Mouse (Mus musculus) fat pad, adult 2 months (tissue): Measurements from ENCODE around the gene Gm49405.
"Not testable (repeated sequence)": the region's sequence is repeated elsewhere in the genome, so short reads cannot be mapped to it uniquely, and the experiment has no call there.

Source experiments
- DNase-seq: peaks from one replicate; pipeline ENCODE4 v3.0.0-alpha.2; 2011; ENCODE audit warnings: low read depth, low spot score; ENCODE audit errors: extremely low read depth

Gm49405 gene

DNA sequence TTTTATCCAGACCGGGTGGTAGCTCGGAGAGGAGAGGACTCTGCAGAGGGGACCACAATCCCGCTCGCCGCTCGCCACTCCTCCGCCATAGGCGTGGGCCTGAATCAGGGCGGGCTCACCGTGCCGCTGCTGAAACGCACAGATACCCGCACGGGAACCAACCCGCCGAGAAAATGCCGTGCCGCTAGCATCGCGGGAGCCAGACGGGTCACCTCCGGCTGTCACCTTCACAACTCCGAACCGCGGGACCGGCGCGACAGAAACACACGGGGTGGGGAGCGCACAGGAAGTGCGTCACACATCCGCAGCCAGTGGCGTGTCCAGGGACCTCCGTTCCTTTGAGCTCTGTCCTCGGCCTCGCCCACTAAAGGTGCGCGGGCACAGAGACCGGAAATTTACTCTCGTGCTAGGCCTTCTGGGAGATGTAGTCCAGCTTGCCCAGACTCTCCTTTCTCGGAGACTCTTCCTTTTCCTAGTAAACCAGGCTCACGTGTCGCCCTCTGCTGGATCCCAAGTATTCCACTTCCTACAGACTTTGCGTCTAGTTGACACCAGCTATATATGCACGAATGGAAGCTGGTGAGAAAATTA is 12.1 kb downstream of the Gm49405 start, which contains the start of gene Ndufv1:
Ndufv1 (minus strand) TSS at position 375 of the 591 bp plus-strand sequence.
- DNase-seq: peak; percentile 93

GRCm38 (mm10) chr19:4013066-4013465 is 12.6 kb downstream of the Gm49405 start:
- DNase-seq: no peak

- DNase-seq: no peak
Observed at GRCm38 (mm10) chr19:4014802-4015201, 14.4 kb downstream of the Gm49405 start.

DNA sequence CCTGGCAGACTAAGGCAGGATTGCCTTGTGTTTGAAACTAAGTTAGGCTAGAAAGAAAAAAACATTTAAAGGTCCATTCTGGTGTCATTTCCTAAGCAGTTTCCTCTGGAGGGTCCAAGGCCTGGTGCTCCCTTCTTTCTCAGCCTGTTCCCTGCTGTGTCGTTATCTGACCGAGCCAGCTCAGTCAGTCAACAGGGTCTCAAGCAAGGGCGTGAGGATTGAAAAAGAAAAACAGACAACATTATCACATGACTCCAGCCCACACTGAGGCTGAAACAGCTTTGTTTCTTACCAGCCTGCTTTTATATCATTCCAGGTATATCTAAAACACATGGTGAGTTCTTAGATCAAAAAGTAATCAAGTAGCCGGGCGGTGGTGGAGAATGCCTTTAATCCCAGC is 15.2 kb downstream of the Gm49405 start:
- DNase-seq: no peak

- DNase-seq: peak; percentile 65
Observed at GRCm38 (mm10) chr19:4017921-4018587, 17.6 kb downstream of the Gm49405 start.

- DNase-seq: peak; percentile 36
Observed at GRCm38 (mm10) chr19:4018743-4019583, 18.5 kb downstream of the Gm49405 start.

- no peak for DNase-seq
Observed at GRCm38 (mm10) chr19:4023185-4023584, 22.8 kb downstream of the Gm49405 start.

GRCm38 (mm10) chr19:4027576-4027975 is 27.1 kb downstream of the Gm49405 start:
- no peak for DNase-seq

DNA sequence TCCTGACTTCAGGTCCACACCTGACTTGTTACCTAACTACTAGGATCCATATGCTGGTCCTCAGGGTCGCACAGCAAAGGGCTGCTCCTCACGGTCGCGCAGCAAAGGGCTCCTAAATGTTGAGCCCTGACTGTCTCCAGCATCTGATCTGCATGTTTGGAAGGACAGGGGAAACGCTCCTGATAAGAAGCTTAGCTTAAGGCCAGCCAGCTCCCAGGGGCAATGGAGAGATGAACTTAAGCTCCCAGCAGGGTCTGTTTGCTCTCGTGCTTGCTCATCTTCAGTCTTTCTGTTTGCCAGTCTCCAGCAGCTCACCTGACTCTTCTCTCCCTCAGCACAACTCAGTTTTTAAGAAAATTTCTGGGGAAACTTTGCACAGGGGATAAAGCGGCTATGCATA is 32.2 kb downstream of the Gm49405 start:
- no peak for DNase-seq

GRCm38 (mm10) chr19:4033298-4033697 is 32.9 kb downstream of the Gm49405 start:
- DNase-seq: no peak

- no peak for DNase-seq
Observed at GRCm38 (mm10) chr19:4033742-4034141, 33.3 kb downstream of the Gm49405 start.

DNA sequence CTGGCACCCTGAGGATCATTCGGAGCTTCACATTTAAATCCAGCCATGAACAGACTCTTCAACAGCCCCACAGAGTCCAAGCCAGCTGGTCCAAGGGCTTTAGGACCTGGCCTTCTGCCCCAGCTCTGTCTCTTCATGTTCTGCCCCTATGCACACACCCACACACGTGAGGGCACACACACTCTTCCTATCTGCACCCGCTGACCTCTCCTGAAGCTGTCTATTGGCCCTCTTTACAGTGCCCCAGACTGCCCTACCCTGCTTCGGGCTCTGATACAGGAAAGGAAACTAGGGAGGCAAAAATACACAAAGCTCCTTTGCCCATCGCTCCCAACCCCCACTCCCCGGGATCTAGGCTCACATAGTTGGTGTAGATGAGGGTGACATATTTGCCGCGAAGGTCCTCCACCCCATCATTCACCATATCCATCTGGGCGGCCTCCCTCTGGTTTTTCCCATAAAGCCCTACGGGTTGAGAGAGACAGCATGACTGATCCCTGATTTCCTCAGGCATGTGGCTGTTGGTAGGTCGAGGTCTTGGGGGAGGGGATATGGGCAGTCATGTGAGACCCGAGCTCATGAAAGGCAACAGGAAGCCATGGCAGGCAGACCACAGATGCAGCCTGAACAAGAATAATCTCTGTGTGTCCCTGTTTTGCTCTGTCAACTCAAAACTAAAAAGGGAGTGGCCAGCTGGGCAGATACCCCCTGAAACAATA is 36.1 kb downstream of the Gm49405 start:
- no peak for DNase-seq

DNA sequence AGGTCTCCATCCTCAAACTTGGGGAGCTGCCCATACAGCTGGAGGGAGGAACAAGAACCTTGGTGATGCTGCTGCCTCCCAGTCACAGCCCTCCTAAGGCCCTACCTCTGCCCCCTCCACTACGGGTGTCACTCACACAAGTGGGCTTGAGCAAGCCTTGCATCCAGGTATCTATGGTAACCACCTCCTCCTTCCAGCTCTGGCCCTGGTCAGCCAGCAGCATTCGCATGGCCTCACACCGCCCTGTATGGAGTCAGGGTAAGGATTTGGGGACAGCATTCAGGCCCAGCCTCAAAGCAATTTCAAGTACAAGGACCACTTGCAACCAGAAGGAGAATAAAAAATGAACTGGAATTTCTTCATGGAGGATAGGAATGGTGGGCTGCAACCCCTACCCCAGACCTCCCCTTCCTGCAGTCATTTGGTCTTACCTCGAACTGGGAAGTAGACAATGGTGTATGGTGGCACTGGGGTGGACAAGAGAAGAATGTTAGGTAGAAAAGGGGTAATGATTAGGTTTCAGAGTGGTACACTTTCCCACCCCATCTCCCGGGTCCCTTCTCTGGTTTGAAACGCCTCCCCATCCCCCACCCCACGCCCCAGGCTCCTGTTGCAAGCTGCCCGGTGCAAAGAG is 36.8 kb downstream of the Gm49405 start:
- not testable (repeated sequence) for DNase-seq

GRCm38 (mm10) chr19:4037788-4038232 is 37.4 kb downstream of the Gm49405 start, which contains the start of gene Gstp1:
TSS of gene Gstp1 (minus strand) at chr19:4037985.
- no peak for DNase-seq

GRCm38 (mm10) chr19:4040941-4041340 is 40.5 kb downstream of the Gm49405 start:
- DNase-seq: not testable (repeated sequence)

- DNase-seq: not testable (repeated sequence)
Observed at GRCm38 (mm10) chr19:4041500-4041899, 41.1 kb downstream of the Gm49405 start.

DNA sequence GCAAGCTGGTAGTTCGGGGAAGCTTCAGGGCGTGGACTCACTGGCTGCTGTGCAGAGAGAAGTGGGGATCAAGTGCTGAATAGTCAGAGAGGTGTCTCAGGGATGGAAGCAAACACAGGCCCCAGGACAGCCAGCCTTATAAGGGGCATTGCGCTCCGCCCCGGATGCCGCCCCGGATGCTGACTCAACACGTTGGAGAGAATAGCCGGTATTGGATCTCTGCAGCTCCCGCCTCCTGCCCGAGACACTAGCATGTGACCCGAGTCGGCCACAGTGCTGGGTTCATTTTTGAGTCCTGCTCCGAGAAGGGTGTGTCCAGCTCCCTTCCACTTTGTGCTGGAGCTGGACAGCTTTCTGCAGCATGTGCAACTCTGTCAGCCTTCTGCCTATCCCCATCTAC is 41.7 kb downstream of the Gm49405 start:
- DNase-seq: no peak

GRCm38 (mm10) chr19:4044109-4044508 is 43.7 kb downstream of the Gm49405 start:
- not testable (repeated sequence) for DNase-seq

DNA sequence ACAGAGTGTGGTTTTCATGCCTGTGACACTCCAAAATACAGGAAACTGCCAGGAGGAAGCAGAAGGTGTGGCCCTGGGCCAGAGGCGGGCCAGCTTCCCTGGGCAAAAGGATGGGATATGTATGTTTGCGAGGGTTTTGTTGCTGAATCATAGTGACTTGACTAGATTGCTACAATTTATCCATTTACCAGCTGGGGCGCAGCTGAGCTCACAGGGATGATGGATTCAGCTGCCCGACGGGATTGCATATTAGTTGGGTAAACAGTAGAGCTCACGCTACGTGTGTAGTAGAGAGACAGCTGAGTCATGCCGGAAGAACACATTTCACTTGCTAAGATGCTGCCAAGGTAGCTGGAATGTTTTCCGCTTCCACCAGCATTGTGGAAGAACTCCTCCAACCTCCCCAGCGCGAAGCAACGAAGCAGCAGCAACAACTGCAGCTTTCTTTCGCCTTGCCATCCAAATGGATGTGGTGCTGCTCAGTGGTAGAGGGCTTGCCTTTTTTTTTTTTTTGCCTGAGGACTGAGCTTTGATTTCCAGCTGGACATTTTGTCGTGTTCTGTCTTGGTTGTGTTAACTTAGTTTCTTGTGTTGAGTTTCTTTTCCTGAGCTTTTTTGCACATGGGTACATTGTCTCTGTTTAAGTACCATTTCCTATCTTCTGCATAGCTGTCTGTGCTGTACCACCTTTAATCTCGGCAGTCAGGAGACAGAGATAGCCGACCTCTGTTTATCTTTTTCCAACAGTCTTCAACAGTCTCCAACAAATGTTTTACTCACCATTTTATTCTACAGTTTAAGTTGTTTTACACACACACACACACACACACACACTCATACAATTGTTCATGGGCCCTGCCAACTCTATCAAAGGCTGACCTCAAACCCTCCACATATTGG is 45.8 kb downstream of the Gm49405 start, which contains the start of gene Gstp2:
Gstp2 (minus strand) TSS at position 58 of the 900 bp plus-strand sequence.
- DNase-seq: peak; percentile 83
